Mouse (Mus musculus): Measurements from ENCODE around the gene Tceal8.
"Not testable (repeated sequence)": the region's sequence is repeated elsewhere in the genome, so short reads cannot be mapped to it uniquely, and the experiment has no call there.

Gene Tceal8

GRCm38 (mm10) chrX:136172118-136172551 is at the start of gene Tceal8:
Gene Tceal8 (minus strand): TSS chrX:136172342.
- peak; percentile 21 for DNase-seq (ENCODE audit: extremely low read depth, low read depth, low spot score)

- DNase-seq (ENCODE audit: extremely low read depth, low read depth, low spot score), result no peak
Observed at GRCm38 (mm10) chrX:136216303-136216702, 44.2 kb upstream of the Tceal8 start.

- not testable (repeated sequence) for DNase-seq (ENCODE audit: extremely low read depth, low read depth, low spot score)
Observed at GRCm38 (mm10) chrX:136214729-136215677, 42.9 kb upstream of the Tceal8 start, which contains the start of the genes Tceal7 and Bex1. Gene Tceal7 (plus strand): TSS chrX:136214779. Gene Bex1 (minus strand): TSS chrX:136215513.

GRCm38 (mm10) chrX:136213396-136213795 is 41.3 kb upstream of the Tceal8 start:
- DNase-seq (ENCODE audit: extremely low read depth, low read depth, low spot score), result no peak

GRCm38 (mm10) chrX:136204406-136204805 is 32.3 kb upstream of the Tceal8 start:
- no peak for DNase-seq (ENCODE audit: extremely low read depth, low read depth, low spot score)

- DNase-seq (ENCODE audit: extremely low read depth, low read depth, low spot score), result no peak
Observed at GRCm38 (mm10) chrX:136203664-136204066, 31.5 kb upstream of the Tceal8 start, which contains the start of gene Tceal5. Gene Tceal5 (minus strand): TSS chrX:136203876.

GRCm38 (mm10) chrX:136203257-136203656 is 31.1 kb upstream of the Tceal8 start:
- DNase-seq (ENCODE audit: extremely low read depth, low read depth, low spot score), result no peak

- no peak for DNase-seq (ENCODE audit: extremely low read depth, low read depth, low spot score)
Observed at GRCm38 (mm10) chrX:136196873-136197272, 24.7 kb upstream of the Tceal8 start.

GRCm38 (mm10) chrX:136195193-136195944 is 23.2 kb upstream of the Tceal8 start:
- DNase-seq (ENCODE audit: extremely low read depth, low read depth, low spot score), result no peak

GRCm38 (mm10) chrX:136183107-136183506 is 11.0 kb upstream of the Tceal8 start:
- DNase-seq (ENCODE audit: extremely low read depth, low read depth, low spot score), result no peak

- no peak for DNase-seq (ENCODE audit: extremely low read depth, low read depth, low spot score)
Observed at GRCm38 (mm10) chrX:136180897-136181553, 8.9 kb upstream of the Tceal8 start.

GRCm38 (mm10) chrX:136172786-136173185 is 644 bp upstream of the Tceal8 start:
- DNase-seq (ENCODE audit: extremely low read depth, low read depth, low spot score), result no peak

GRCm38 (mm10) chrX:136171189-136172117 is 689 bp downstream of the Tceal8 start:
- no peak for DNase-seq (ENCODE audit: extremely low read depth, low read depth, low spot score)

- no peak for DNase-seq (ENCODE audit: extremely low read depth, low read depth, low spot score)
Observed at GRCm38 (mm10) chrX:136170625-136171024, 1.5 kb downstream of the Tceal8 start.

- DNase-seq (ENCODE audit: extremely low read depth, low read depth, low spot score), result no peak
Observed at GRCm38 (mm10) chrX:136144195-136144594, 27.9 kb downstream of the Tceal8 start.

GRCm38 (mm10) chrX:136143711-136144110 is 28.4 kb downstream of the Tceal8 start:
- no peak for DNase-seq (ENCODE audit: extremely low read depth, low read depth, low spot score)

GRCm38 (mm10) chrX:136141385-136141784 is 30.8 kb downstream of the Tceal8 start:
- no peak for DNase-seq (ENCODE audit: extremely low read depth, low read depth, low spot score)

- DNase-seq (ENCODE audit: extremely low read depth, low read depth, low spot score), result not testable (repeated sequence)
Observed at GRCm38 (mm10) chrX:136139640-136140004, 32.5 kb downstream of the Tceal8 start.

- DNase-seq (ENCODE audit: extremely low read depth, low read depth, low spot score), result not testable (repeated sequence)
Observed at GRCm38 (mm10) chrX:136138827-136139639, 33.1 kb downstream of the Tceal8 start, which contains the start of gene Bex4. Gene Bex4 (plus strand): TSS chrX:136138996.
